Mouse (Mus musculus): ENCODE measurements around the gene Bco2. TPM values are rescaled to one million over a fixed set of nuclear protein-coding genes. Genes with fewer than 3 reads are reported as not detected.
A peak's percentile ranks its signal among the peaks of the same experiment; 100 is the strongest.

Bco2 gene
- total and polyA plus RNA-seq, 2 experiments, result 6.0 to 24.3 TPM

DNA sequence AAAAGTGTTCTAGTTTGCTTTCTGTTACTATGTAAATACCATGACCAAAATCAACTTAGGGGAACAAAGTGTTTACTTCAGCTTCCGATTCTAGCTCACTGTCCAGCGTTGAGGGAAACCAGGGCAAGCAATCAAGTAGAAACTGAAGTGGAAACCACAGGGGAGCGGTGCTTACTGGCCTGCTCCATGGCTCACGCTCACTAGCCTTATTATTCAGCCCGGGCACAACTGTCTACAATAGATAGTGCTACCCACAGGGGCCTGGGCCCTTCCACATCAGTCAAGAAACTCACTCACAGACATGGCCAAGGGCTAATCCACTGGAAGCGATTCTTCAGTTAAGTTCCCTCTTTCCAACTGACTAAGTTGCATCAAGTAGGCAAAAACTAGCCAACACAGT is 46.6 kb upstream of the Bco2 start:
- H3K79me2 ChIP-seq (ENCODE audit: control insufficient read depth, insufficient read depth, low read length), result peaks cover 8% of the 10 kb centered on the region; the same call in 1 of the 2 replicates
- peaks cover 36% of the 10 kb centered on the region for H3K36me3 ChIP-seq (ENCODE audit: control insufficient read depth, insufficient read depth, low read length)
- H3K27ac ChIP-seq (replicated peaks; ENCODE audit: insufficient read depth, low read depth, low read length), result peak overlapping the region; percentile 77
- WGBS, result 16% methylated on average over 6 of the region's 6 CpGs
- TF ChIP-seq CTCF (IDR thresholded peaks at IDR 0.05; ENCODE audit: low read depth, low read length), result no peak
- TF ChIP-seq POLR2A (IDR thresholded peaks at IDR 0.05; ENCODE audit: extremely low read depth, insufficient read depth, low read length), result no peak
- peak; percentile 59 for DNase-seq (ENCODE audit: extremely low read depth, low read depth, low spot score)
- peak overlapping the region; percentile 32 for H3K9ac ChIP-seq (ENCODE audit: low read depth, low read length)
- H3K4me1 ChIP-seq (ENCODE audit: control insufficient read depth, insufficient read depth, low read length), result peaks cover 6% of the 10 kb centered on the region
- peak overlapping the region; percentile 15 for H3K4me3 ChIP-seq (ENCODE audit: insufficient read depth, low read depth, low read length)
- no peaks in the 10 kb centered on the region for H3K27me3 ChIP-seq (ENCODE audit: control insufficient read depth, insufficient read depth, low read length)

DNA sequence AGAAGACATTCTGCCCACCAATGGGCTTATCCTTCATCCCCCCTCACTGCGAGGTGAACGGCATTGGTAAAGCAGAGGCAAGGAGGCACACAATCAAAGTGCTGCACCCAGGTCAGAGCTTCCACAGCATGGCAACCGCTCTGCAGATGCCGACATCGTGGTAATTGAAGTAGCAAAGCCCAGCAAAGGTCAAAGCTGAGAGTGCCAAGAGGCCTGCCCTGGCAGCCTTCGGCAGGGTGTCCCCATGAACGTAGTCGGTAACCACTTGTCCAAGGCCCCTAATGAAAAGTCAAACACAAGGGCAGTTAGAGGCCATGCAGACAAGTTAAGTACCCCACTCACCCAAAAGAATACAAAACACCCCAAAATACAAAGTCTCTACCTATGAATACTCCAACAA is 42.0 kb upstream of the Bco2 start:
- Histone ChIP-seq H3K27ac (replicated peaks; ENCODE audit: insufficient read depth, low read depth, low read length) (no peak overlapping the region), H3K27me3 (ENCODE audit: control insufficient read depth, insufficient read depth, low read length) (no peaks in the 10 kb centered on the region), H3K4me3 (ENCODE audit: insufficient read depth, low read depth, low read length) (no peak overlapping the region), H3K36me3 (ENCODE audit: control insufficient read depth, insufficient read depth, low read length) (peaks cover 41% of the 10 kb centered on the region), H3K4me1 (ENCODE audit: control insufficient read depth, insufficient read depth, low read length) (peaks cover 14% of the 10 kb centered on the region; the same call in 1 of the 2 replicates), H3K9ac (ENCODE audit: low read depth, low read length) (no peak overlapping the region), H3K79me2 (ENCODE audit: control insufficient read depth, insufficient read depth, low read length) (peaks cover 5% of the 10 kb centered on the region; the same call in 1 of the 2 replicates)
- WGBS, result 43% methylated on average over 8 of the region's 8 CpGs
- no peak for DNase-seq (ENCODE audit: extremely low read depth, low read depth, low spot score)
- TF ChIP-seq CTCF (IDR thresholded peaks at IDR 0.05; ENCODE audit: low read depth, low read length) (no peak), POLR2A (IDR thresholded peaks at IDR 0.05; ENCODE audit: extremely low read depth, insufficient read depth, low read length) (no peak)

DNA sequence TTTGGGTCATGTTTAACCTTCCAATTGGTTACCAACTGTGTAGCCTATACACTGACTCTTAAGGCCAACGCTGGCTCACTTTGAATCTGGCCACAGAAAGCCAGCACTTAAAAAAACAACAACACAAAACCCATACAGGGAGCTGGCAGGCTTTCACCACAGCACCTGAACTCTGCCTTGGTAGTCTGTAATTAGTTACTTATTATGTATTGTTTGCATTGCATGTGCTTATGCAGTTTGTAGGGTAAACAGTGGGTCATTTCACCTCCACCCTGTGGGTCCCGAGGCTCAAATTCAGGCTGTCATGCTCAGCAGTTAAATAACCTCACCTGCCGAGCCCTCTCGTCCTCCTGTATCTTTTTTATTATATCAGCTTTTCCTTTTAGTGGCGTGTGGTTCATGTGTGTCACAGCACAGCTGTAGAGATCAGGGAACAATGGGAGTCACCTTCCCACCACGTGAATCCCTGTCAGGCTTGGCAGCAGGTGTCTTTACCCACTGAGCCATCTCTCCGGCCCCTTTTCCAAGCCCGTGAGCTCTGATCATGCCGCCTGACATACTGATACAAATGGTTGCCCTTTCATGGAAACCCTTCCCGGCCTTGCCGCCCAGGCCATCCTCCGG is 39.9 kb upstream of the Bco2 start:
- H3K9ac ChIP-seq (ENCODE audit: low read depth, low read length), result 0 out of 2 replicates have a peak overlapping the region, but pooled peaks have one; percentile 3
- no peaks in the 10 kb centered on the region for H3K79me2 ChIP-seq (ENCODE audit: control insufficient read depth, insufficient read depth, low read length)
- peaks cover 34% of the 10 kb centered on the region for H3K36me3 ChIP-seq (ENCODE audit: control insufficient read depth, insufficient read depth, low read length)
- TF ChIP-seq POLR2A (IDR thresholded peaks at IDR 0.05; ENCODE audit: extremely low read depth, insufficient read depth, low read length), result no peak
- TF ChIP-seq CTCF (IDR thresholded peaks at IDR 0.05; ENCODE audit: low read depth, low read length), result no peak
- peaks cover 11% of the 10 kb centered on the region; the same call in 1 of the 2 replicates for H3K4me1 ChIP-seq (ENCODE audit: control insufficient read depth, insufficient read depth, low read length)
- WGBS, result 27% methylated on average over 12 of the region's 12 CpGs
- H3K4me3 ChIP-seq (ENCODE audit: insufficient read depth, low read depth, low read length), result no peak overlapping the region
- peak overlapping the region; percentile 67 for H3K27ac ChIP-seq (replicated peaks; ENCODE audit: insufficient read depth, low read depth, low read length)
- DNase-seq (ENCODE audit: extremely low read depth, low read depth, low spot score), result peak; percentile 87
- H3K27me3 ChIP-seq (ENCODE audit: control insufficient read depth, insufficient read depth, low read length), result no peaks in the 10 kb centered on the region

- H3K4me1 ChIP-seq (ENCODE audit: control insufficient read depth, insufficient read depth, low read length), result peaks cover 11% of the 10 kb centered on the region; the same call in 1 of the 2 replicates
- TF ChIP-seq CTCF (IDR thresholded peaks at IDR 0.05; ENCODE audit: low read depth, low read length) (peak; percentile 62), POLR2A (IDR thresholded peaks at IDR 0.05; ENCODE audit: extremely low read depth, insufficient read depth, low read length) (no peak)
- 78% methylated on average over 2 of the region's 3 CpGs for WGBS
- H3K79me2 ChIP-seq (ENCODE audit: control insufficient read depth, insufficient read depth, low read length), result no peaks in the 10 kb centered on the region
- H3K36me3 ChIP-seq (ENCODE audit: control insufficient read depth, insufficient read depth, low read length), result peaks cover 24% of the 10 kb centered on the region
- H3K9ac ChIP-seq (ENCODE audit: low read depth, low read length), result no peak overlapping the region
- peak; percentile 61 for DNase-seq (ENCODE audit: extremely low read depth, low read depth, low spot score)
- no peak overlapping the region for H3K4me3 ChIP-seq (ENCODE audit: insufficient read depth, low read depth, low read length)
- H3K27ac ChIP-seq (replicated peaks; ENCODE audit: insufficient read depth, low read depth, low read length), result no peak overlapping the region
- H3K27me3 ChIP-seq (ENCODE audit: control insufficient read depth, insufficient read depth, low read length), result no peaks in the 10 kb centered on the region
Observed at GRCm38 (mm10) chr9:50593544-50593943, 38.6 kb upstream of the Bco2 start.

DNA sequence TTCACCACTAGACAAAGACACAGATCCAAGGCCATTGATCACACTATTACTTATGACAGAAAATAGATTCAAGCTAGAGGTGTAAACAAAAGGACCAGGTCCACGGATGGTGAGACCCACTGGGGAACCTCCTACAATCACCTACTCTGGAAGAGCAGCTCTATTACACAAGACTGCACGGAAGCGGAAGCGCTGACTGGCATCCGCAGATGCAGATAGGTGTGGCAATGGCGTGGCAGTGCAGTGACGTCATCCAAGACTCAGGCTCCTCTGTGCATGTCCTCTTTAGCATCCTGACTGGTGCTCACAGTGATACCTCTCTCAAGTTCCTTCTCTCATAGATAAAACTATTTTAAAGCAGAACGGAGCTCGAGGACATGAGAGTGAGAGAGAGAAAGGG is 38.0 kb upstream of the Bco2 start:
- Histone ChIP-seq H3K36me3 (ENCODE audit: control insufficient read depth, insufficient read depth, low read length) (peaks cover 18% of the 10 kb centered on the region), H3K9ac (ENCODE audit: low read depth, low read length) (no peak overlapping the region), H3K27ac (replicated peaks; ENCODE audit: insufficient read depth, low read depth, low read length) (no peak overlapping the region), H3K4me3 (ENCODE audit: insufficient read depth, low read depth, low read length) (no peak overlapping the region), H3K4me1 (ENCODE audit: control insufficient read depth, insufficient read depth, low read length) (peaks cover 11% of the 10 kb centered on the region; the same call in 1 of the 2 replicates), H3K27me3 (ENCODE audit: control insufficient read depth, insufficient read depth, low read length) (no peaks in the 10 kb centered on the region), H3K79me2 (ENCODE audit: control insufficient read depth, insufficient read depth, low read length) (no peaks in the 10 kb centered on the region)
- 90% methylated on average over 9 of the region's 9 CpGs for WGBS
- no peak for TF ChIP-seq POLR2A (IDR thresholded peaks at IDR 0.05; ENCODE audit: extremely low read depth, insufficient read depth, low read length)
- no peak for TF ChIP-seq CTCF (IDR thresholded peaks at IDR 0.05; ENCODE audit: low read depth, low read length)
- DNase-seq (ENCODE audit: extremely low read depth, low read depth, low spot score), result no peak

GRCm38 (mm10) chr9:50590856-50591518 is 36.0 kb upstream of the Bco2 start:
- 71% methylated on average over 10 of the region's 10 CpGs for WGBS
- TF ChIP-seq POLR2A (IDR thresholded peaks at IDR 0.05; ENCODE audit: extremely low read depth, insufficient read depth, low read length), result no peak
- no peak for TF ChIP-seq CTCF (IDR thresholded peaks at IDR 0.05; ENCODE audit: low read depth, low read length)
- Histone ChIP-seq H3K9ac (ENCODE audit: low read depth, low read length) (no peak overlapping the region), H3K4me1 (ENCODE audit: control insufficient read depth, insufficient read depth, low read length) (peaks cover 11% of the 10 kb centered on the region; the same call in 1 of the 2 replicates), H3K27ac (replicated peaks; ENCODE audit: insufficient read depth, low read depth, low read length) (no peak overlapping the region), H3K79me2 (ENCODE audit: control insufficient read depth, insufficient read depth, low read length) (no peaks in the 10 kb centered on the region), H3K27me3 (ENCODE audit: control insufficient read depth, insufficient read depth, low read length) (no peaks in the 10 kb centered on the region), H3K4me3 (ENCODE audit: insufficient read depth, low read depth, low read length) (no peak overlapping the region), H3K36me3 (ENCODE audit: control insufficient read depth, insufficient read depth, low read length) (peaks cover 3% of the 10 kb centered on the region)
- no peak for DNase-seq (ENCODE audit: extremely low read depth, low read depth, low spot score)

Data from liver, adult 2 months (tissue).